Mouse (Mus musculus): ENCODE results near the gene Hibadh. TPM values are rescaled to one million over a fixed set of nuclear protein-coding genes. Genes with fewer than 3 reads are reported as not detected.

The Hibadh gene
- polyA plus RNA-seq, 1 experiment from 2014 or later, result 58.7 TPM

GRCm38 (mm10) chr6:52586564-52586963, 53.6 kb downstream of the Hibadh start:
- Histone ChIP-seq H3K4me3 (replicated peaks) (no peak overlapping the region), H3K4me2 (no peak overlapping the region), H3K27me3 (no peaks in the 10 kb centered on the region), H3K36me3 (replicated peaks) (no peaks in the 10 kb centered on the region), H3K4me1 (peaks cover 9% of the 10 kb centered on the region), H3K27ac (no peak overlapping the region), H3K9me3 (no peaks in the 10 kb centered on the region), H3K9ac (no peak overlapping the region)
- ATAC-seq (ENCODE audit: low FRiP score), result no peak

GRCm38 (mm10) chr6:52584383-52584782, 55.8 kb downstream of the Hibadh start:
- Histone ChIP-seq H3K4me2 (peak overlapping the region; percentile 13; the same call in 1 of the 2 replicates), H3K36me3 (replicated peaks) (no peaks in the 10 kb centered on the region), H3K9me3 (no peaks in the 10 kb centered on the region), H3K4me1 (peaks cover 9% of the 10 kb centered on the region), H3K9ac (no peak overlapping the region), H3K27ac (peak overlapping the region; percentile 59; the same call in 1 of the 2 replicates), H3K4me3 (replicated peaks) (no peak overlapping the region), H3K27me3 (no peaks in the 10 kb centered on the region)
- WGBS, result 11% methylated on average over 8 of the region's 8 CpGs
- peak; percentile 79 for ATAC-seq (ENCODE audit: low FRiP score)

- Histone ChIP-seq H3K4me3 (replicated peaks) (no peak overlapping the region), H3K4me2 (no peak overlapping the region), H3K36me3 (replicated peaks) (no peaks in the 10 kb centered on the region), H3K27me3 (0 out of 2 replicates have a peak, but pooled peaks cover 3% of the 10 kb centered on the region), H3K9ac (no peak overlapping the region), H3K9me3 (no peaks in the 10 kb centered on the region), H3K27ac (no peak overlapping the region), H3K4me1 (peaks cover 9% of the 10 kb centered on the region)
- 92% methylated on average over 4 of the region's 4 CpGs for WGBS
- no peak for ATAC-seq (ENCODE audit: low FRiP score)
Measured at GRCm38 (mm10) chr6:52581081-52581480, 59.1 kb downstream of the Hibadh start.

GRCm38 (mm10) chr6:52578322-52578721, 61.9 kb downstream of the Hibadh start:
- H3K27ac ChIP-seq, result no peak overlapping the region
- no peak overlapping the region for H3K4me3 ChIP-seq (replicated peaks)
- no peaks in the 10 kb centered on the region for H3K9me3 ChIP-seq
- no peak for ATAC-seq (ENCODE audit: low FRiP score)
- H3K9ac ChIP-seq, result no peak overlapping the region
- no peaks in the 10 kb centered on the region for H3K4me1 ChIP-seq
- 0 out of 2 replicates have a peak, but pooled peaks cover 3% of the 10 kb centered on the region for H3K27me3 ChIP-seq
- 72% methylated on average over 2 of the region's 2 CpGs for WGBS
- no peak overlapping the region for H3K4me2 ChIP-seq
- H3K36me3 ChIP-seq (replicated peaks), result no peaks in the 10 kb centered on the region

GRCm38 (mm10) chr6:52577270-52577669, 62.9 kb downstream of the Hibadh start:
- Histone ChIP-seq H3K4me3 (replicated peaks) (no peak overlapping the region), H3K9me3 (no peaks in the 10 kb centered on the region), H3K9ac (no peak overlapping the region), H3K4me1 (no peaks in the 10 kb centered on the region), H3K36me3 (replicated peaks) (no peaks in the 10 kb centered on the region), H3K27me3 (0 out of 2 replicates have a peak, but pooled peaks cover 3% of the 10 kb centered on the region), H3K27ac (no peak overlapping the region), H3K4me2 (no peak overlapping the region)
- ATAC-seq (ENCODE audit: low FRiP score), result no peak
- WGBS, result 34% methylated on average over 4 of the region's 4 CpGs

GRCm38 (mm10) chr6:52568706-52569105, 71.5 kb downstream of the Hibadh start:
- Histone ChIP-seq H3K4me1 (peaks cover 33% of the 10 kb centered on the region), H3K4me2 (no peak overlapping the region), H3K27me3 (peaks cover 3% of the 10 kb centered on the region; the same call in 1 of the 2 replicates), H3K9me3 (no peaks in the 10 kb centered on the region), H3K9ac (no peak overlapping the region), H3K36me3 (replicated peaks) (no peaks in the 10 kb centered on the region), H3K27ac (no peak overlapping the region), H3K4me3 (replicated peaks) (no peak overlapping the region)
- WGBS, result 43% methylated on average over 6 of the region's 6 CpGs
- ATAC-seq (ENCODE audit: low FRiP score), result no peak

GRCm38 (mm10) chr6:52567327-52568299, 72.6 kb downstream of the Hibadh start:
- Histone ChIP-seq H3K27ac (peak overlapping the region; percentile 65), H3K4me3 (replicated peaks) (no peak overlapping the region), H3K4me2 (no peak overlapping the region), H3K9me3 (no peaks in the 10 kb centered on the region), H3K27me3 (peaks cover 3% of the 10 kb centered on the region; the same call in 1 of the 2 replicates), H3K36me3 (replicated peaks) (no peaks in the 10 kb centered on the region), H3K4me1 (peaks cover 33% of the 10 kb centered on the region), H3K9ac (no peak overlapping the region)
- ATAC-seq (ENCODE audit: low FRiP score), result peak; percentile 63; the same call in 1 of the 2 replicates
- WGBS, result 33% methylated on average over 20 of the region's 20 CpGs

GRCm38 (mm10) chr6:52565210-52565609, 75.0 kb downstream of the Hibadh start:
- Histone ChIP-seq H3K9me3 (no peaks in the 10 kb centered on the region), H3K4me1 (peaks cover 33% of the 10 kb centered on the region), H3K4me2 (no peak overlapping the region), H3K27ac (no peak overlapping the region), H3K27me3 (peaks cover 2% of the 10 kb centered on the region; the same call in 1 of the 2 replicates), H3K9ac (no peak overlapping the region), H3K4me3 (replicated peaks) (no peak overlapping the region), H3K36me3 (replicated peaks) (no peaks in the 10 kb centered on the region)
- ATAC-seq (ENCODE audit: low FRiP score), result no peak
- 65% methylated on average over 5 of the region's 5 CpGs for WGBS

- Histone ChIP-seq H3K36me3 (replicated peaks) (no peaks in the 10 kb centered on the region), H3K4me3 (replicated peaks) (no peak overlapping the region), H3K9ac (no peak overlapping the region), H3K4me1 (peaks cover 24% of the 10 kb centered on the region), H3K9me3 (no peaks in the 10 kb centered on the region), H3K27ac (no peak overlapping the region), H3K27me3 (no peaks in the 10 kb centered on the region), H3K4me2 (no peak overlapping the region)
- WGBS, result 85% methylated on average over 4 of the region's 4 CpGs
- no peak for ATAC-seq (ENCODE audit: low FRiP score)
Measured at GRCm38 (mm10) chr6:52562994-52563393, 77.2 kb downstream of the Hibadh start.

GRCm38 (mm10) chr6:52559041-52559440, 81.1 kb downstream of the Hibadh start:
- WGBS, result 87% methylated on average over 3 of the region's 3 CpGs
- Histone ChIP-seq H3K27me3 (no peaks in the 10 kb centered on the region), H3K9ac (no peak overlapping the region), H3K4me2 (no peak overlapping the region), H3K9me3 (no peaks in the 10 kb centered on the region), H3K27ac (no peak overlapping the region), H3K36me3 (replicated peaks) (no peaks in the 10 kb centered on the region), H3K4me3 (replicated peaks) (no peak overlapping the region), H3K4me1 (no peaks in the 10 kb centered on the region)
- ATAC-seq (ENCODE audit: low FRiP score), result no peak

- Histone ChIP-seq H3K36me3 (replicated peaks) (peaks cover 6% of the 10 kb centered on the region; the same call in 1 of the 2 replicates), H3K4me3 (replicated peaks) (no peak overlapping the region), H3K27me3 (no peaks in the 10 kb centered on the region), H3K4me1 (peaks cover 12% of the 10 kb centered on the region), H3K27ac (no peak overlapping the region), H3K9me3 (no peaks in the 10 kb centered on the region), H3K9ac (no peak overlapping the region), H3K4me2 (no peak overlapping the region)
- WGBS, result 60% methylated on average over 4 of the region's 4 CpGs
- no peak for ATAC-seq (ENCODE audit: low FRiP score)
Measured at GRCm38 (mm10) chr6:52544376-52544775, 95.8 kb downstream of the Hibadh start.

- H3K9me3 ChIP-seq, result 0 out of 2 replicates have a peak, but pooled peaks cover 2% of the 10 kb centered on the region
- no peaks in the 10 kb centered on the region for H3K27me3 ChIP-seq
- no peak overlapping the region for H3K4me3 ChIP-seq (replicated peaks)
- no peak for ATAC-seq (ENCODE audit: low FRiP score)
- no peak overlapping the region for H3K27ac ChIP-seq
- no peak overlapping the region for H3K9ac ChIP-seq
- H3K4me2 ChIP-seq, result no peak overlapping the region
- H3K36me3 ChIP-seq (replicated peaks), result peaks cover 9% of the 10 kb centered on the region; the same call in 1 of the 2 replicates
- H3K4me1 ChIP-seq, result peaks cover 13% of the 10 kb centered on the region
- 81% methylated on average over 5 of the region's 5 CpGs for WGBS
Measured at GRCm38 (mm10) chr6:52542464-52542863, 97.7 kb downstream of the Hibadh start.

All from forebrain, embryonic 12.5 days (tissue).